Mouse (Mus musculus) urinary bladder, adult 18-20 months (tissue): ENCODE measurements around the gene Foxp1.

ENCODE experiments used
- DNase-seq, 2 experiments: peaks; one replicate each; pipeline ENCODE4 v3.0.0; 2022; ENCODE audit warnings: low spot score in 2 of 2, mixed read lengths in 2 of 2

Foxp1 gene

DNA sequence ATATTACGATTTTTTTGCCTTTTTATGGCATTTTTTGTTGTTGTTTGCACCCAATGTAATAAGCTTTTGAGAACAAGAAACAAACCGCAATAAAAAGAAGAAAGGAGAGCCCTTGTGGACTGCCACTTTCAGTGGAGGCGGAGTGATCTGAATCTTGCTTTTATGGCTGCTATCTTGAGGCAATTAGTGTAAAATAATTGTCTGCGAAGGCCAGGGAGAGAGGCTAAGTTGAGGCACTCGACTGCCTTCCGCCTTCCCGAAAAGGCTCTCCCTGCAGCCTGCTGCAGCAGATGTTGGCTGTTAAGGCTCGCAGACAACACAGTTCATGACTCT lies 37.7 kb downstream of the Foxp1 start:
- no peak for DNase-seq

DNA sequence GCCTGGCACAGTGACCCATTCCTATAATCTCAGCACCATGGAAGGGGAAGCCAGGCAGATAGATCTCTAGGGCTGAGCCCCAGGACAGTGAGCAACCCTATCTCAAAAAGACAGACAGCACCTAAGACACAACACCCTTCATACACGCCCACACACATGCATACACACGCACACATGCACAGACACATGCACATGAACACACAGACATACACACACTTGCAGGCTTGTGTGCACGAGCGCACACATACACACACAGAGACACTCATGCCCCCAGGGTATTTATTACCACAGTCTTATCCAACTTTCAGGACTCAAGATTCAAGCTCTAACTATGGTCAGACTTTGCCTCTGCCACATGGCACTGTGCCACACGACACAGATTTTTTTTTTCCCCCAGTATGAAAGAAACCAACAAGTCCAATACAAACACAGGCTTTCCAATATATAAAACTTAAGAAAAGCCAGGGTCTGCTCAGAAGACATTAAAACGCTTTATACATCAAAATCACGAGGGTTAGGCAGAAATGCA lies 38.3 kb downstream of the Foxp1 start:
- DNase-seq: no peak

DNA sequence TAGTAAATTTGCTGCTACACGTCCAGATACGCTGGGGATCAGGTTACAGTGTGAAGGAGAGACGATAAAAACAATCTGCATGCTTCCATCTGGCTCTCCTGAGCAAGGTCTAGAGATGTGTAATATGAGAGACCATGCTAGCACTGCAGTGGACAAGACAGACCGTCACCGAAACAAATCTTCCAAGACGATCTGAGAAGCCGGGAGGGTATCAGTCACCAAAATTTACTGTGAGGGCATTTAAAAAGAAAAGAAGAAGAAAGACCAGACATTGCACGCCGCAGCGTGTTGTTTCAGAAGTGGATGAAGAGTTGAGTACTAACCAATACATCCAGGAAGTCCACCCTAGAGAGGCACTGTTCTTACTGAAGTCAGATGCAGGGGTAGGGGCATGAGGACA lies 39.0 kb downstream of the Foxp1 start:
- no peak for DNase-seq

DNA sequence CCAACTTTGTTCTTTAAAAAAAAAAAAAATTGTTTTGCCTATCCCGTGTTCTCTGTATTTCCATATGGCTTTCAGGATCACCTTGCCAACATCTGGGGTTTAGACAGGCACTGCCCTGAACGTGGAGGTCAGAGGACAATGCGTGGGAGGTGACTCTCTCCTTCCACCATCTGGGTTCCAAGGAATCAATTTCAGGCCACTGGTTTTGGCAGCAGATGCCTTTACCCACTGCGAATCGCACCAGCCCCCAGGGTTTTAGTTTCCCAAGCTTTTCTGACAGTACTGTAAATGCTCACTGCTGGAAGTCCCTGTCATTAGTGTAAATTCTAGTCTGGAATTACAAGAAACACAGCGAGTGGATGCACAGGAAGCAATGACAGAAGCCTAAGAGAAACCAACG lies 41.0 kb downstream of the Foxp1 start:
- no peak for DNase-seq

DNA sequence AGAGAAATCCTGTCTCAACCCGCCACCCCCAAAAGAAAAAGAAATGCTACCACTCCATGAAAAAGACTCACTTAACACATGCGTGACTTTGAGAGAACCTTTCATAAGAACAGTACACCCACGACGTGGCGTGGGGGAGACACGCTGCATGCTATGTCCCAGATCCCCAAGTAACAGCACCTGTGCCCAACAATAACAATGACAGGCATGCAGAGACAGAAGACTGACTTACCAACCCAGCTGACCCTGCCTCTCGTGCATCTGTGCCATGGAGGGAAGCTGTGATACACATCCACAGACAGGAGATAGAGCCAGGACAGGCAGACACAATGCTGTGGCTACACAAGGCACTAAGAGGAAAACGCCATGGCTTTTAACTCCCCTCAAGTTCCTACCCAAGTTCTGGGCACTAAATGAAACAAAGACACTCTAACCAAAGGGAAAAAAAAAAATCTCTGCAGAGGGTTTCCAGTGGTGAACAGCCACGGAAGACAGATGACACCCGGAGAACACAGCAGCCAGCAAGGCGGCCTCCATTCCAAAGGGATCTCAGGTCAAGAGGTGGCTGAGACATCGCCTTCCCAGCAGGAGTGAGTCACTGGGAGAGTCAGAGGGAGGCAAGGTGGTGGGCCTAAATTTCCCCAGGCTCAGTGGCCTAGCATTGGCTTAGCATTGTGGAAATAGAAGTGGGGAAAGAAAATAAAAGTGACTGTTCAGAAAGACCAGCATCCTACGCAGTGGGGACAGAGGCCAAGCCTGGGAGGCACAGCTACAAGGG lies 43.5 kb downstream of the Foxp1 start:
- no peak for DNase-seq

DNA sequence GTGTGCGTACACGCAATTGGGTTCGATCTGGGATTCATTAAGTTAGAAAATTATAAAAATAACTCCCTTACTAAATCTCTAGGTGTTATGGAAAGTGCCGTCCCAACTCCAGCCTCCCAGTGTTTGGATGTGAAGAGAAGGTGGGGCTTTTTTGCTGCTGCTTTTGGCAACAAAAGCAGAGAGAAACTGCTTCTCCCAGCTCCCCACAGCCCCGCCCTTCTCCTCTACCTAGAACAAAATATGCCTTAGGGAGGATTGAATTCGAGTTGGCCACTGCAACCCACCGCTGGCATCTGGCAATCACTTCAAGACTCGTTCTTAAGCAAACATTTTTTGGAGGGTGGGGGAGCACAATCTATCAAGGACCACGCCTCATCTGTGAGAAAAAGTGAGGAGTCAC lies 47.5 kb downstream of the Foxp1 start:
- DNase-seq: no peak

DNA sequence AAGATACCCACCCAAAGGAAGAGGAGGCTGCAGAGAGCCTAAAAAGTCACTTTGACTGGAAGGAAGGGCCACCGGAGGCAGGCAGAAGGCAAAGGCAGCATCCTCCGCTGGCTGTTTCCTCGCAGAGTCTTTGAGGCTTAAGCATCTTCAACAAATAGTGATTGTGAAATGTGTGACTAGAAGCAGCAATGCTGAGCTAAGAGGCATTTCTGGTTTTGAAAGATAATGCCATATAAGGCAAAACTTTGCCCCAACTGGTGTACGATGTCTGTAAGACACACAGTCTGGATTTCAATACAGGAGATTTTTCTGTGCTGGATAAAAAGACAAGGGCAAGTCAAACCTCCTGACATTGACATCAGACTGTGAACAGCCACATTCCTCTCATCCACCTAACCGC lies 51.6 kb downstream of the Foxp1 start:
- no peak for DNase-seq

DNA sequence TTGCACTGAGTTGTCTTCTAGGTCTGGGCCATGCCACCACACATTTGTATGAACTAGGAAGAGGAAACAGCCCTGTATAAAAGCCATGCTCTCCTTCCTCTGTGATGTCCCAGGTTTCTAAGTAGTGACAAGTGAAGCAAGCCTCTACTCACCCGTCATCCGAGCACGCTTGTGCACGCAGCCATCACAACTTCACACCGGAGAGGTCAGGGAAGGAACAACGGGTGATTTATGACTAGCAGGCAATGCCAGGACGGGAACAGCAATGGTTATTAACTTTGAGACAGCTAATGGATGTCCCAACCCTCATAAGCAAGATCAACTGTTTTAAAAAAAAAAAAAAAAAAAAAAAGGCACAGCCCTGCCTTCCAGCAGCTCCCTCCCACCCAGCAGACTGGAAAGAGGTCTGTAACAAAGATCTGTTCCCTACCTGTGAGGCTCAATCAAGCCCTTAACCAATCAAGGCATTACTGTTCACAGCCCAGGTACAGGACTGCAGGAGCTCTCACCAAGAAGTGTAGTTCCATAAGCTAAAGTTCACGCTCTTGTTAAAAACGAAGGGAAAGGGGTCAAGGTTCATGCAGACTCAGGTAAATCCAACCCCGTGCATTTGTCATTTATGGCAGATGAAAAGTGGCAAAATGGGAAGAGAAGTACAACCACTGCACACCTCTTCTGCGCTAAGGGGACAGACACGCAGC lies 53.2 kb downstream of the Foxp1 start:
- no peak for DNase-seq

DNA sequence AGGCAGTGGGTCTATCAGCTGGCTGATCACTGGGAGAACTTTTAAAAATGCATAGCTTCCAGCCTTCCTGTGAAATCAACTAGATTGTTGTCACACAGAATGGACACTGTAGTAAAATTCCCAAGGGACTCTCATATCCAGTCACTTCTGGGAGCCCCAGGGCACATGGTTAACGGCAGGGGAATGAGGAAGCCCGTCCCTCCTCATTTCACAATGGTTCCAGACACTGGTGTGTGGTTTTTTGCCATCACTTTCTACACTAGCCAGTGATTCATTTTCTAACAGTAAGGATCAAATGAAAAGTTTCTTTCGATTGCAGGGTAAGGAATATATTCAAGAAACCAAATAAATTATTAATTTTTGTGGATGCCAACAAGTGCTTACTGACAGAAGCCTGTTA lies 54.7 kb downstream of the Foxp1 start:
- DNase-seq: no peak

DNA sequence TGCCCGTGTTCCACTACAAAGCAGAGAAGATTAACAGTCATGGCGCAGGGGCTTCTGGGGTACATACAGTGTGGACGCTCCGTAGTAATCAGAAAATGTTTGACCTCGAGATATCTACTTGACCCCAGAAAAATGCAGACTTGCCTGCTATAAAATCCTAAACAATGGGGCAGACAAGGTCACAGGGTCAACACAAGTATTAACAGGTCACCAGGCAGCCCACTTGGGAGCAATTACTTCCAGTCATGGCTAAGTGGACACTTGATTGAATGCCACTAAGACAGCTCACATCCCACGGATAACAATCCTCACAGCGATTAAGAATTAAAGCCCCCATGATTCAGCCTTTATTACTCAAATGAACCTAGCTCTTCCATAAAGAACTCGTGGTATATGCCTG lies 55.4 kb downstream of the Foxp1 start:
- no peak for DNase-seq

DNA sequence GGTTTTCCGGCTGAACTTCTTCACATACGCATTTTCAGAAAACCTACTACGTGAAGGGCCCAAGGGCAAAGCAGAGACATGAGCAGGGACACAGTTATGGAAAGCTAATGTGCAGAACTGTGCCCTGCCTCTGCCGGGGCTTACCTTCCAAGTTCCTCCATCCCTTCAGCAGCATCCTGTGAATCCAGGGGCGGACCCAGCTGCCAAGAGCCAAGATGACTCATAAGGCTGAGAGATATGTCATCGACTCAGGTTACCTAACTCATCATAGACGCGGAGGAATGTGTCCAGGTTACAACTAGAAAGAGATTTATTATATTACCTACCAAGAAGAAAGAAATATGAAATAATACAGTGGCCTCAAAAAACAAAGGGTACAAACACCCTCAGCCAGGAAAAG lies 56.2 kb downstream of the Foxp1 start:
- DNase-seq: no peak

DNA sequence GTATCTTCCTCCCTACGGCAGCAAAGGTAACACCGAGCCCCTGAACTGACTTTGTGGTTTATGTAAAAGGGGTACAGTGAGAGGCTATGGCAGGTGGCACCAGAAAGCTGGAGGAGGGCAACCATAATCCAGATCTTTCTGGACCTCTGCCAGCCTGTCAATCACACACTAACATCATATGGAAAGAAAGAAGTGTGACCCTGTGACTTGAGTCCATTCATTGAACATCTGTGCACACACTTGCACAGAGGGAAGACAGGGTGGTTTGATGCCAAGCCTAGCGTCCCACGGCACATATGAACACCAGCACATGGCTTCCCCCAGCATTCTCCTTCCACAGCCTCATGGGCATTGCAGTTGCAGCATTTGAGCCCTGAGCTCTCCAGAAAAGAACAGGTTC lies 58.1 kb downstream of the Foxp1 start:
- no peak for DNase-seq

DNA sequence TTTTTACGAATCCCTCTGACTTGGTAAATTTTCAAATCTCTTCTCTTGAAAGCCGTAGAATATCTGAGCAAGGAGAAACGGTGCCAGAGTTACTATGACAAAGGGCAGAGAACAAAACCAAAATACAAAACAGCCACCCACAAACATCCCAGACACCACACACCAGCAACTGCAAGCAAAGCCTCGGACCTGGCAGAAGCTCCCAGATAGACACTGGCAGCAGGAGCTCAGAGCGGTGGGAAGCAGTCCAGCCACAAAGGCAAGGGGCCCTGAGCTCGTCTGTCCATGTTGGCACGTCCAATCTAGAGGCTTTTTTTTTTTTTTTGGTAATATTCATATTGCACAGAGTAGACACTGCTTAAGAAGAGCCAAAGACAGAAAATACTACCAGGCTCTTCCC lies 58.6 kb downstream of the Foxp1 start:
- DNase-seq: no peak

DNA sequence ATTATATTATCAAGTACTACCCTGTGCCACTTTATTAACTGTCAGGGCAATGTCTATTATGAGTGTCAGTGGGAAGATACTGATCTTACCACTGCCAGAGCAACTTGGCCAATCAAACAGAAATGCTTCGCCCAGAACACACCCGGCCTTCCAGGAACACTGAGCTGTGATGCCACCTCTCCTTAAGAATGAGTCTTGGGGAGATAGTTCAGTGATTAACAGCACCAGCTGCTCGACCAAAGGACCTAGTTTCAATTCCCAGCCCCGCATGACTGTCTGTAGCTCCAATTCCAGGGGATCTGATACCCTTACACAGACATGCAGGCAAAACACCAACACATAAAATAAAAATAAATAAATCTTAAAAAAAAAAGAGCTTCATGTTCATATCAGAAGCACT lies 63.7 kb downstream of the Foxp1 start:
- no peak for DNase-seq

DNA sequence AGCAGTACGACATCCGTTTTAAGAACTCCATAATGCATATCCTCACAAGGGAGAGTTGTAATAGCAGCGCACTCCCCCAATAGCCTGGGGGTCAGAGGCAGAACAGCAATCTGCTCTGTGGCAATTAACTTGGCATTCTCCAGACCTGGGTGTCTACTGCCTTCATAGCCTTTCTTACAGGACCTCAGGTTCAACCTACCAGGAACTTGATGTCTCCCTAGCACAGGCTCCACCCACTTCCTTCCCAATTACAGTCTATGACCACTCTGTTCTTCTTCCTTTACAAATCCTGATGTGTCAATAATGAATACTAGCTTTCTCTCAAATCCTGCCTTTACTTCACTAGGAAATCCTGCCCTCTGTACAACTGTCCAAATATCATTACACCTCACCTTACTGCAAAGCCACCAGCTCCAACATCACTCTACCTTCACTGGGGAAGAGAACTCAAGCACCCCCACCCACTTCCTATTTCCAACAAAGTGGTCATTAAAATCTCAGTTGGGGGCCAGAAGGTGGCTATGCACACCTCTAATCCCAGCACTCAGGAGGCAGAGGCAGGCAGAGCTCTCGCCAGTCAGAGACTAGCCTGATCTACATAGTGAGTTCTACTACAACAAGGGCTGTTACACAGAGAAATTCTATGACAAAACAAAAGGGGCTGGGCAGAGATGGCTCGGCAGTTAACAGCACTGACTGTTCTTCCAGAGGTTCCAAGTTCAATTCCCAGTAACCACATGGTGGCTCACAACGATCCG lies 68.6 kb downstream of the Foxp1 start:
- DNase-seq: no peak

DNA sequence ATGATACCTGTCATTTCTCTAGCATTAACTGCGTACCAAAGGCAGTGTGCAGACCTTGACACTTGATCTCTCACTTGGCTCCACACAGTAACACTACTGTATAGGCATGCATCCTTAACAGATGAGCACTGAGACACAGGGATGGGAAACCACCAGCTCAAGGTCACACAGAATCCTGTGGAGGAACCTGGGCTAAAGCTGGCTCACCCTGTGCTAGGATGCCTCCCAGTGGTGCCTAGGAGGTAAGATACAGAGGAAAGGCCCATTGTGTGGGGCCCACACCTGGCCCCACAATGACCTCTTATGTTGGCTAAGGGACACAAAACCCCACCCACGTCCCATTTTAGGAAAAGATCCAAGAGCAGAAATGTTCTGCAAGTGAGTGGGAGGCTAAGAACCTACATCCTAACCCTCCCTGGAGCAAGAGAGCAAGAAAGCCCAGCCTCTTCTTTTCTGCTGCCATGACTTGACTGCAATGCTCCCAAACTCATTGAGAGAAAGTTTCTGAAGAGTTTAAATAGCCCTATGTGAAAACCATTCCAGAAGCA lies 69.8 kb downstream of the Foxp1 start:
- no peak for DNase-seq

DNA sequence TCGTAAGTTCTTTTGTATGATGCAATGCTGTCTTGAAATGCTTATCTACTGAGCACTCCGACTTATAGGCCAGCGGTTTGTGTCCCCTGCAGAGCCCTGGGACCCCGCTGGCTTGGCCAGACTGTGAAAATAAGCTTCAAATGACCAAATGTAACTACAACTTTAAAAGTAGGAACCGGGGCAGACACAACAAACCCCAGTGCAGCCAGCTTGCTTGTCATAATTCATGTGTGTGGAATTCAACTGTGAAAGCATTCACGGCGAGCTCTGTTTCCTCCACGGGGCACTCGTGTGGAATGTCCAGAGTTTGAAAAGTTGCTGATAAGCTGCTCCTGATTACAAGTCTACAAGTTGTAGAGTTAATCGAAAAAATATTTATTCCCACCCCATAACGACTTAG lies 71.0 kb downstream of the Foxp1 start:
- no peak for DNase-seq

DNA sequence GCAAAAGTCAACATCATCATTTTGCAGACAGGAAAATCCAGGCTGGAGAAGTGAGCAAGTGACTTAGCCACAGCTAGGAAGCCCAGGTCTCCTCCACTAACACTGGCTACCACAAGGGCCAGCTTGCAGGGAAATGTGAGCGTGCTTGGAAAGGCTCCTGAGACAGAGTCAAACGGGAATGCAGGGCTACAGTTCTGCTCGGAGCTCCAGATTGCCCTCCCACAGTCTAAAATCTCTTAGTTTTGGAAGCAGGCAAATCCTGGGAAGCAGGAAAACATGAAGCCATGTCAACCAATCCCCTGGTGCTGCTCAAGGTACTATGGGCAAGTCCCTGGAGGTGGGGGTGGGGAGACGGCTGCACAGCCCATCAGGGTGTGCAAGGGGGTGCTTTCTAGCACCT lies 75.1 kb downstream of the Foxp1 start:
- DNase-seq: no peak

DNA sequence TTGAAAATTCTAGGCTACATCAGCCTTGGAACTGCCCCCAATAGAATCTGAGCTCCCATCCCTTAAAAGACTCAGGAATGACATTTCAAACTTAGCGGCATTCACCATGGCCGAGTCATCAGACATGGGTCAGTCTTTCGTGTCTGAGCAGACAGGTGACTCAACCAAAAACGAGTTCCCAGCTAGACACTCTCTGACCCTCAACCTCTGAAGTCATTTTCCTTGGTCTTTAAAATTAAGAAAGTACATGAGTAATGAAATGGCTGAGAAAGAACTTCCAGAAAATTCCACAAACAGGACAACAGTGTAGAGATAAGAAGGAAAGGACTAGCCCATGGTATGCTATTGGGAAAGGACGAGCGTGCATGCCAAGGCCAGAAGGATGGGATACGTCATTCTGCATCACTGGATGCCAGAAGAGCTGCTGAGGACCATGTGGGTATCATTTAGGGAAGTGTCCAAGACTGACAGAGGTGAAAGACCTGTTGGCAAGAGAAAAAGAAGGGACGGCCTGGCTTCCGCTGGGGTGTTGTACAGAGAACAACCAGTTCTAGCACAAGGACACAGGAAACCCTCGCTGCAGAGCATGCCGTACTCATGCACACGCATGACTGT lies 75.6 kb downstream of the Foxp1 start:
- DNase-seq: no peak

DNA sequence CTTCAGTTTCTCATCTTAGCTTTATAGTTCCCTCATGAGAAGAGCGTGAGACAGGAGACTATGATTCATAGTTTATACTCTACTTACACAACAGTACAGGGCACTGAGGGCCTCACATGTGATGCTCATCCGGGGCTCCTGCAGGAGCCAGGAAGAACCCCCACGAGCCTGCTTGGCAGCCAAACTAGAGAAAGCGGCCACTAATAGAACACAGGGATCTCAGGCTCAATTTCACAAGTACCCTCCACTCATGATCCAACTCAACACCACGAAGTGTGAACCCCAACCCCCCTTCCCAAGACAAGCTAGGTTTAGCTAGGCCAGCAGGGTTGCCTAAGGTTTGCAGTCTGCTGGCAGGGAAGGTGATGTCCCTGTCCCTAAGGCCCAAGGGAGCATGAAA lies 79.1 kb downstream of the Foxp1 start:
- no peak for DNase-seq

DNA sequence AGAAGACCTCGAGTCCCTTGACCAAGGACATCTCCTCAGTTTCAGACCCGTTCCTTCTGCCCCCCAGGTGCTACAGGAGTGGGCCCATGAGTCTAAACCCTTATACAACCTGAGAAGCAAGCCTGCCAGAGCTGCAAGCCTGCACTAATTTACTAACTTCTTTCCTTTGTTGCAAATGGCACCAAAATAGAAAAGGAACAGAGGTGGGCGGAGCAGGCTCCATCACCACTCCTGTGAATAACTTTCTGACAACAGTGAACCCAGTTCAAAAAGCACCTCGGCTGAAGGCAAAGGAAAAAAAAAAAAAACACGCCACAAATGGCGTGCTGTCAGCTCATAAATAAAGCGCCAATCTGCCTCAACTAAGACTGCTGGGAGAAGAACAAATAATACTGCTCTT lies 81.4 kb downstream of the Foxp1 start:
- DNase-seq: no peak

DNA sequence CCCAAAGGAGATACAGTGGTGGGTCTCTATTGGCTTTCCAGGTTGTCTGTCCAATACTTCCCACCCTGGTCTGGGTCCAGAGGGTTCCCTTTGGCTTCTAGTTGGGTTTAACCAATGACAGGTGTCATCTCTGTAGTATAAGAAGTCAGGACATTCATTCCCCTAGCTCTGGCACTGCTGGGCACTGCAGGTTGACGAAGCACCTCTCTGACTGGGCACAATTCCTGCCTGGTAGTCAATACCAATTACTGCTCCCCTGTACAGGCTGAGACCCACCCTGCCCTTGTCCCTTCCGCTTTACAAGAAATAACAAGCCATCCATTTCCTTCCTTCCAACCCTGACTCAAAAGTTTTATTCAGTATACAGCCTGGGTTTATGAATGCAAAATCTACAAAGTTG lies 81.9 kb downstream of the Foxp1 start:
- no peak for DNase-seq
